Mouse (Mus musculus) hematopoietic stem cell, adult 5-6 weeks (primary cell): Measurements from ENCODE around the gene Rnase2b. TPM values are rescaled to one million over a fixed set of nuclear protein-coding genes. Genes with fewer than 3 reads are reported as not detected.
"Not testable (repeated sequence)": the region's sequence is repeated elsewhere in the genome, so short reads cannot be mapped to it uniquely, and the experiment has no call there.

Experiments
- ATAC-seq, 2 experiments: fragments of 125-278 bp in 1 of 2; replicated peaks in 1 of 2; 2 replicates each; pipeline ENCODE4 v1.8.0; 2016 to 2017; ENCODE audit warnings: inconsistent platforms in 2 of 2, mild to moderate bottlenecking in 2 of 2, moderate number of reproducible peaks in 2 of 2, low read depth in 1 of 2, moderate TSS enrichment in 1 of 2; ENCODE audit not compliant: low FRiP score in 2 of 2, poor library complexity in 2 of 2, severe bottlenecking in 2 of 2, insufficient read depth in 1 of 2, low TSS enrichment in 1 of 2
- total RNA-seq: library from RNA; stranded (forward); fragments of 172-1452, 232-1000 nt; gene quantifications from 2 replicates; pipeline ENCODE4 v1.2.3, GENCODE M21; 2017

The Rnase2b gene
- total RNA-seq, 1 experiment from 2014 or later = not detected

DNA sequence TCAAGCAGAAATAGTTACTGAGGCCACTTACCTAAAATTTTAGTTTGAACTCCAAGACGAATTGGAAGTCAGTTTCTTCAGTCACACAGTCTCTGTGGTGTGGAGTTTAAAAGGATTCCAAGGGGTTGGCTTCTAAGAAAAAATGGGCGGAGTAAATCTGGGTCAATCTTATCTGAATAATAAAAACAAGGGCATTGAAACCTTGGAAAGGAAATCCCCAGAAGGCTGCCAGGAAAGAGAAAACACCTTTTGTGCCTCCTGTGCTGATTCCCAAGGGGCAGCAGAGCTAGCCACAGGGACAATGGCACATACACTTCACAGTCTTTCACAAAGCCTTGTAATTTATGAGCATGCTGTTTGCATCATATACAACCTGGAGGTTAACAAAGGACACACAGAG, 15.4 kb upstream of the Rnase2b start, which contains the start of gene Rnase1:
Rnase1 (minus strand) TSS at position 101 of the 400 bp plus-strand sequence.
- no peak for ATAC-seq

DNA sequence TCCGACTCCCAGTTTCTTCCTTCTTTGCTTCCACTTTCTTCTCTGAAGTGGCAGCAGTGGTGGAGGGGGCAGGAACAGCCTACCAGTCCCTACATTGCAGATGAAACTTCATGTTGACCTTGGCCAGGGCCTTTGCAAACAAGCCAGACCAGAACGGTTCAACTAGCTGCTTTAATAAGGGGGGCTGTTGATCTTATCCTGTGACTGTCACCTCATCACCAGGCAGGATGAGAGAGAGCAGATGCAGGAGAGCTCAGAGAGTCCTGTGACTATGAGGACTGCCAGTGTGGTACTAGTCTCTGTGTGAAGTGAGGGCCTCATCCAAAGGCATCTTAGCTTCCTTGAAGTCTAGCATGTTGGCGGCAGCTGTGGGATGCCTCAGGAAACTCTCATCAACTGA, 14.1 kb upstream of the Rnase2b start:
- ATAC-seq = no peak

DNA sequence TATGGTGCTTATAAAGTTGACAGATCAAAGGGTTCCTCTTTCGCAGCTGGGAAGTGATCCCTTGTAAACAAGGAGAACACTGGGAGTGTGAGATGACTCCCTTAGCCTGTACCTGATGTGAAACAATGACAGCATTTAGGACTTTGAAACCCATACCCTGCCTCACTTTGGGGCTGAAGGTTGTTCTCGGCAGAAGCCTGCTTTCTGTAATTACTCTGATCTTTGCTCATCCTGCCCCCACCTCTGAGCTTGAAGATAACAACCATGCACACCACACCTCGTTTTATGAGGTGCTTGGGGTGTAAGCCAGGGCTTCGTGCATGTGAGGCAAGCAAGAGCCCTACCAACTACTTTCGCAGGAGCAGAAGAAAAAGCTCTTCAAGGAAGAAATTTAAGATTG, 12.9 kb upstream of the Rnase2b start:
- ATAC-seq = no peak

DNA sequence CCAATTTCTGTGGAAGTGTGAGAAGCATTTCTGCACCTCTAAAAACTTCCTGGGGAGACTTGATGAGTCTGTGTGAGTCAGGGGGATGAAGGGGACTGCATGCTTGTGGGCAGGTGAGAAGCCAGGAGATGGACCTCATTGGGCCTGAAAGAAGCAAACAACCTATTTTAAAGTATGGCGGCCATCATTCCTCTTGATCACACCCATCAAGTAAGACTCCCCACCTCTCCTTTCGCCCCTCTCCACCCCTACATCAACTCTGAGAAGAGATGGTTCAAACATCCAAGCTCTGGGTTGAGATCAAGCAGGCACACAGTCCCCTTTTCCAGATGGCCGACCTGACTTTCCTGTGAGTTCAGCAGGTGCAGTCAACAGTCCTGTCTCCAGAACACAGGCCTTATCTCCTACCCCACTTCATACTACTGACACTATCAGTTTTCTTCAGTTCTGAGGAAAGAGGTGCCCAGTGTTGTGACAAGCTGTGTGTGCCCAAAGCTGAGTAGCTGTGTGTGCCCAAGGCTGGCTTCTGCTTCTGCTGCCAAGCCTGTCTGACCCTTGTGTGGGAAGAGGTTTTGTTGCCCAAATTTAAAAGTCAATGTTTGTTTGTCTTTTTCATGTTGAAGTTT, 11.7 kb upstream of the Rnase2b start:
- ATAC-seq = no peak

DNA sequence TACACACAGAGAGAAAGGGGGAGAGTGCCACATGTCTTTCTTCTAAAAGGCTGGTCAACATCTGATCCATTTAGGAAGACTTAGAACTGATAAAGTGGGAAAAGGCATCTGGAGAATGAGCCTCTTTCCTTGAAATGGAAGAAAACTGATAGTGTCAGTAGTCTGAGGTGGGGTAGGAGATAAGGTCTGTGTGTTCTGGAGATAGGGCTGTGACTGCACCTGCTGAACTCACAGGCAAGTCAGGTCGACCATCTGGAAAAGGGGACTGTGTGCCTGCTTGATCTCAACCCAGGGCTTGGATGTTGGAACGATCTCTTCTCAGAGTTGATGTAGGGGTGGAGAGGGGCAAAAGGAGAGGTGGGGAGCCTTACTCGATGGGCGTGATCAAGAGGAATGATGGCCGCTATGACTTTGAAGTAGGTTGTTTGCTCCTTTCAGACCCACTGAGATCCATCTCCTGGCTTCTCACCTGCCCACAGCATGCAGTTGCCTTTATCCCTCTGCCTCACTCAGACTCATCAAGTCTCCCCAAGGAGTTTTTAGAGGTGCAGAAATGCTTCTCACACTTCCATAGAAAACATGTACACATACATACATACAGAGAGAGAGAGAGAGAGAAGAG, 9.7 kb upstream of the Rnase2b start:
- ATAC-seq = no peak

DNA sequence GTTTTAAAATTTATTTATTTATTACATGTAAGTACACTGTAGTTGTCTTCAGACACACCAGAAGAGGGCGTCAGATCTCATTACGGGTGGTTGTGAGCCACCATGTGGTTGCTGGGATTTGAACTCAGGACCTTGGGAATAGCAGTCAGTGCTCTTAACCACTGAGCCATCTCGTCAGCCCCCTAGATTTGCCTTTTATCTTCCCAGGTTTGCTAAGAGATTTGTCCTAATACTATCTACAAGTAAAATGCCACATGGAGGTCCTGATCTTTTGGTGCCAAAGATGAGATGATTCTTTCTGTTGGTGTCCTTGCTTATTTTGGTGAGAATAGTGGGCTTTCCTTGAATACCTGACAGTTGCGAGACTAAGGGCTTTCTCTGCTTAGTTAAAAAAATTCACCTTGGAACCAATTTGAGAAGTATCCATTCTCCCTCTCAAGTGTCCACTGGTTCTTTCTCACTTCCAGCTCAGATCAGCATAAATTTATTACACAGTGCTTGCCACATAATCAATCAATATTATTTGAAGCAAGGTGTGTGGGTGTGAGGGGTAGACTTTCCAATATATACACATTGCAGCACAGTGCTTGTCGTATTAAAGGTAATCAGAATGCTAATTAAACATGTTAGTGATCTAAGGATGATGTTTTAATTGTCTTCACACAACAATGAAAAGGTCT, 5.9 kb upstream of the Rnase2b start:
- ATAC-seq = no peak

DNA sequence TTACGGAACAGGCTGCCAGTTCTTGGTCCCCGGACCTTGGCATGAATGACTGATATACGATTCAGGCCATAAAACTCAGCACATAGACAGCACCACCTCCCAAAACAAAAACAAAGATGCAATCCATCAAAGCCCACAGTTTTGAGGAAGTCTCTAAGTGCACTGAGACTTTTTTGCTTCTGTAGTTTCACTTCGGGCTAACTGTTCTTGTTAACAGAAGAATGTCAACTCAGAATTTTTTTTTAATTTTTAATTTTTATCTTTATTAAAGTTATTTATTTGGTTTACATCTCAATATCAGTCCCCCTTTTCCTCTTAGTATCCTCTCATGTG, 5.4 kb upstream of the Rnase2b start:
- ATAC-seq = peak in 1 of 2 experiments; percentile 62; a peak in 2 of 4 replicates

DNA sequence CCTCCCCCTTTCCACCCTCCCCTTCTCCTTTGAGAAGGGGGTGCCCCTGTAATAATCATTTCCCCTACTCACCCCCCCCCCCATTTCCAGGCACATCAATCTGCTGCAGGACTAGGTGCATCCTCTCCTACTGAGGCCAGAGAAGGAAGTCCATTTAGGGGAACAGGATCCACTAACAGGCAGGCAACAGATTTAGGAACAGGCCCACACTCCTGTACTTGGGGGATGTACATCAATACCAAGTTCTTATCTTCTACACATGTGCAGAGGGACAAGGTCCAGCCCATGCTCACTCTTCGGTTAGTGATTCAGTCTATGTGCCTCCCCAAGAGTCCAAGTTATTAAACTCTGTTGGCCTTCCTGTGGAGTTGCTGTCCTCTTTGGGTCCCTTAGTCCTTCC, 5.0 kb upstream of the Rnase2b start:
- ATAC-seq = no peak

DNA sequence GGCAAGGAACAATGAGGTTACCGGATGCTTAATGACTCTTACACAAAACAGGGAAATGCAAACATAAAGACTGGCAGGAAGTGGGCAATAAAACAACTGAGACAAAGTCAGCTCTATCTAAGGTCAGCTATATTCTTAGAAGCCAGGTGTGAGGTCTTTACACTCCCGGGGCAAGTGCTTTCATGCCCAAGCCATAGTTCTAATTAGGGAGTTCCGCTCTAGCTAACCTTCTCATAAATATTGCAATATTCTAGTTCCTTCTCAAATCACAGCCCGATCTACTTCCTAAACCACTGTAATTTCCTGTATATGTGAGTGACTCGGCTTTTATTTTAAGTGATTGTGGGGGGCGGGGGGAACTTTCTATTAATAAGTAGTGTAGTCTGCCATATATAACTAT, 1.3 kb downstream of the Rnase2b start:
- ATAC-seq = not testable (repeated sequence)

DNA sequence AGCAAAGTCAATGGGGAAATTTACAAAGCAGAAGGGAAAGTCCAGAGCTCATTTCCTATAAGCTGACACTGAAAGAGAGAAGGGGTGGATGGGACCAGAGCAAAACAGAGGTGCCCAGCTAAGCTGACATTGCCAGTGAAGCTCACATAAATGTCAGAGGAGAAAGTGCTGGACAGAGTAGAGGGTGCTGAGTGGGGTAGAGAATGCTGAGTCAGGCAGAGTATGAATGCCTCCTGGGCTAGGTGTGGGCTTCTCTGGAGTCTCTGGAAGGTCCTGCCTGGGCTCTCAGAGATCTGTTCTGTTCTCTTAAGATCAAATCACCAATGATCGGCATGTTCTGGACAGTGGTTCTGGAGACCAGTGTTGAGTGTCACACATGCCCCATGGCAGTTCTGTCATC, 3.4 kb downstream of the Rnase2b start:
- no peak for ATAC-seq

DNA sequence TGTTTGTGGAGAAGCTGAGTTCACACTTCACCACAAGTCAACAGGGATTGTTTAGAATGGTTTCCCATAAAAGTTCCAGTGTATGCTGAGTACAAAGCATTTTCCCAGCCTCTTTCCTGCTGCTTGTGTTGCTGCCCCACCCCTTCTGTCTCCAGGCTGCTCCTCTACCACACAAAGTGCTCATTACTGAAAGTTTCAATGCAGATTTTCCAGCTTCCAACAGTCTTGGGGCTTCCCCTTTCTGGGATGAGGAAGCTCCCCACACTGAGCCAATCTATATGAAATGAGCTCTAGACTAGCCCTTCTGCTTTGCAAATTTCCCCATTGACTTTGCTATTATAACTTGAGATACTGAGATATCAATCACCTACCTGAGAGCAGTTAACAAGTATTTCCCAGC, 4.0 kb downstream of the Rnase2b start:
- ATAC-seq = no peak; a peak in 1 of 4 replicates

DNA sequence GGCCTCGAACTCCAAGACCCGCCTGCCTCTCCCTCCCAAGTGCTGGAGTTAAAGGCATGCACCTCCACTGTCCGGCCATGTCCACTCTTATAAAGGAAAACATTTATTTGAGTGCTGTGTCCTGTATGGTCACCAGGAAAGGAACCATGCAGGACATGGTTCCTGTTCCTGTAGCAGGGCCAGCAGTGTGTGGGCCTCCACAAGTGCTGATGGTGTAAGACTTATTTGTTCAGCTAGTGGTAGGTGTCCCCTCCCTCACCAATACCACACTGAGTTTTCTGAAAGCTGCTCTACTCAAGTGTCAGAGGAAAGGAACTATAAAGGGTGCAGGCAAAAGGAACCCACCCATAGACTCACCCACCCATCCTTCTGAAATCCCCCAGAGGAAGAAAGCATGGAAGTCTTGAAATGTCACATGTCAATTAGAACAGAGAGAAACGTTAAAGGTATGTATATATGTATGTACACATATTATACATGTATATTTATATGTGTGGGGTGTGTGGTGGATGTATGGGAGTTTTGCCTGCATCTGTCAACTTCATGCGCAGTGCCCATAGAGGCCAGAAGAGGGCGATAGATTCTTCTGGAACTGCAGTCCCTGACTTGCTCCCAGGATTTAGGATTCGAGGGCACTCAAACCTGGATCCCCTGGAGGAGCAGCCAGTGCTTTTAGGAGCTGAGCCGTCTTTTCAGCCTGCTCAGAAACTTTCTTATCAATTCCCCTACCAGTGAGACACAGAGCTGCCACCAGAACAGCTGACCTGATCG, 10.2 kb downstream of the Rnase2b start:
- peak in 1 of 2 experiments; percentile 42; a peak in 2 of 4 replicates for ATAC-seq

DNA sequence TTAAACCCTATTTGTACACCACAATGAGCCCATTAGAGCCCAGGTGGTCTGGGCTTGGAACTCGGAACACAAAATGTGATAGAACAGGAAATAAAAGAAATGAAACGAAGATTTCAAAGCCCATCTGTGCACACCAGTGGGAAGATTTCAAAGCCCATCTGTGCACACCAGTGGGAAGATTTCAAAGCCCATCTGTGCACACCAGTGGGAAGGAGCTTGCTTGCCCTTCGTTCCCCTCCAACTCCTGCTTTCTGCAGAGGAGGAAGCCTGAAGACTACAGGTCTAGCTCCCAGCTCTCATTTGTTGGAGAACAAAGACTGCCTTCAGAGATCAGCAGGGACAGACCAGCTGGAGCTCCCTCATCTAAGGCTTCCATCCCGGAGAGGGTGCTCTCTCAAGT, 10.9 kb downstream of the Rnase2b start:
- not testable (repeated sequence) for ATAC-seq

DNA sequence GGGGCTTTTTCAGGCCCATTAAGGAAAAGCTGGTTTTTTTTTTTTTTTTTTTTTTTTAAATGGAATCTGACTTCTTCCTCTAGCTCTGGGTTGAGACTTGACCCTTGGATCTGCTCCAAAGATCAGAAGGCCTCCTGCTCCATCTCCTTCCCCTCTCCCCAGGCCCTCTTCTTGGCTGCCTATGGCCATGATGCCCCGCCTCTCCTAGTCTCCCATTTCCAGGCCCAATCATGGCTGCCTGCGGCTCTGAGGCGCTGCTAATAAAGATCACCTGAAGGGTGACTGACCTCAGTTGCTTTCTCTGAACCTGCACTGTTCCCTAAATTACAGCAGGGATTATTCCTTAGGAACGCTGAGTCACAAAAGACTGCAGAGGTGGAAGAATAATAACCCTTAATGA, 11.8 kb downstream of the Rnase2b start:
- ATAC-seq = no peak

DNA sequence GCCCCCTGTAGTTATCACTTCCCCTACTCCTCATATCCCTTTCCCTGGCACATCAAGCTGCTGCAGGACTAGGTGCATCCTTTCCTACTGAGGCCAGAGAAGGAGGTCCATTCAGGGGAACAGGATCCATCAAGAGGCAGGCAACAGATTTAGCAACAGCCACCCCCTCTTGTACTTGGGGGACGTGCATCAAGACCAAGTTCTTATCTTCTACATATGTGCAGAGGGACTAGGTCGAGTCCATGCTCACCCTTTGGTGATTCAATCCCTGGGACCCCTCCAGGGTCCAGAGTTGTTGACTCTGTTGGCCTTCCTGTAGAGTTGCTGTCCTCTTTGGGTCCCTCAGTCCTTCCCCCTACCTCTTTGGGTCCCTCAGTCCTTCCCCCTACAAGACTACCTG, 19.0 kb downstream of the Rnase2b start:
- not testable (repeated sequence) for ATAC-seq

DNA sequence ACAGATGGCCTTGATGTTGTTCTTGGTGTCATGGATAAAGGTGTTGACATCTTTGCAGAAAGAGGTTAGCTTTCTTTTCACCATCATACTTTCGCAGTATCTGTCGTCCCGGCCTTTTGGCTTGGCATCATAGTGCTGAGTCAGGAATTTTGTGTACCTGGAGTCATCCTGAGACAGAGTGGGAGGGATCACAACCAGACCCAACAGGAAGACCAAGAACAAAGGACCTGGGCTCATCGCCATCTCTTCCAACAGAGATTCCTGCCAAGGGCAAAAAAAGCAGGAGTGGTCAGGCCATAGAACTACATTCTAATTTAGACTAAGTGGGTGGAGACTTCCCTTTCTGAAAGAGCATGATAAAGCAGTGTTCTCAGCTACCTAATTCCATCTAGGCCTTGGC, 33.6 kb downstream of the Rnase2b start:
- ATAC-seq = no peak

DNA sequence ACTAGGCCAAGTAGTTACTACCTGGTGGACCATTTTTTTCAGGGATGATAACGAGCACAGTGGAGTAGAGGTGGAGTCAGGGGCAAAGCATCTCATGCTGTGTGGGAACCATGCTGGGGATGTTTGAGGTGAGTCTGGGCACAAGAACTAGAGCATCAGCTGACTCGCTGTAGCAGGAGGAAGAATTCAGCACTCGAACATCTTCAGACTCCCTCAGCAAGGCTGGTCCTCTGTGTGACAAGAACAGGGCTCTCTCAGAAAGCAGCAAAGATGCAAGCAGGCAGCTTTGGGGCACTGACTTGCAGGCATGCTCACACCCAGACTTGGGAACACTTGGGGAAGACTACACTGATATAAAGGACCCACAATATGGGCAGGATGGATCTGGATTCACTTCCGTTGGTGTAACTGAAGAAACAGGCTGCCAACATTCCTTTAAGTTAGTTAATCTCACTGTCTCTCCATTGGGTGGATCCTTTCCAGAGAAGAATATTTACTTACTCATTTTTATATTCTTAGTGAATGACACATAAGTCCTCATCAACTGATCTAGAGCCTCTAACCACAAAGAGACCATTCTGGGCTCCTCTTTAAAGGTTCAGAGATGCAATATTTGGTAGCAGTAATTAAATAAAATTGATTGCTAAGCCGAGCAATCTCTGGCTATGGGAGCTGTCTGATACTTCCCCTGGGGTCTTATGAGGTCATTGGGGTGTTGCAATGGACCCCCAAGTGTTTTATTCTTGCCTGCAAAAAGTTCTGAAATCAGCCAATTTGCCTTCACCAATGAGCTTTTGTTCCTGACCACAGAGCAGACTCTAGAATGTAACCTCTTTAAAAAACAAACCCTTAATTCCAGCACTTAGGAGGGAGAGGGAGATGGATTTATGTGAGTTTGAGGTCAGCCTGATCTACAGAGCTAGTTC, 37.3 kb downstream of the Rnase2b start, which contains the start of gene Ang2:
Ang2 (minus strand) TSS at position 51 of the 926 bp plus-strand sequence.
- ATAC-seq = no peak
